Mouse (Mus musculus): ENCODE data around the gene Rfx2. TPM values are rescaled to one million over a fixed set of nuclear protein-coding genes. Genes with fewer than 3 reads are reported as not detected.

Rfx2 gene
- polyA plus RNA-seq (2012; rRNA removed; ENCODE audit: low replicate concordance): 13.1 and 38.2 TPM in 2 replicates

GRCm38 (mm10) chr17:56830411-56831110 lies at the start of gene Rfx2:
TSS of gene Rfx2 (minus strand) at chr17:56831013.

GRCm38 (mm10) chr17:56874936-56875651 lies 44.3 kb upstream of the Rfx2 start, which contains the start of gene 1700061G19Rik:
TSS of gene 1700061G19Rik (plus strand) at chr17:56875477.

GRCm38 (mm10) chr17:56874237-56874636 lies 43.4 kb upstream of the Rfx2 start, which contains the start of gene Acsbg2:
TSS of gene Acsbg2 (minus strand) at chr17:56874447.

DNA sequence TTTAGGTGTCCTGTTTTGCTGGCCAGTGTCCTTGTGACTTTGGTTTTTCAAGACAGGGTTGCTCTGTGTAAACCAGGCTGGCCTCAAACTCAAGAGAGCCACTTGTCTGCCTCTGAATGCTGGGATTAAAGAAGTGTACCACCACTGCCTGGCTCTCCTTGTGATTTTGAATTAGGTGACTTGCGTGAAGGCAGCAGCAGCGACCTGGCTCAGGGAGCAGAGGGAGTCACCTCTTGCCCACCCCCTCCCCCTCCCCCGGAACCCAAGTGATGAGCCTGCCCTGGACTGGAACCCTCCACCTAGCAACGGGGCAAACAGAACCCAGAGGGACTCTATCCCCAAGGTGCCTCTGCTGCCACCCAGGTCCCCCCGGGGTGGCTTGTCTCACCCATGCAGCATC lies 60.9 kb downstream of the Rfx2 start, which contains the start of gene Prr22:
TSS of gene Prr22 (plus strand) at position 301 of the 400 bp plus-strand sequence.

GRCm38 (mm10) chr17:56764474-56765354 lies 66.1 kb downstream of the Rfx2 start, which contains the start of gene Dus3l:
TSS of gene Dus3l (plus strand) at chr17:56764757.

DNA sequence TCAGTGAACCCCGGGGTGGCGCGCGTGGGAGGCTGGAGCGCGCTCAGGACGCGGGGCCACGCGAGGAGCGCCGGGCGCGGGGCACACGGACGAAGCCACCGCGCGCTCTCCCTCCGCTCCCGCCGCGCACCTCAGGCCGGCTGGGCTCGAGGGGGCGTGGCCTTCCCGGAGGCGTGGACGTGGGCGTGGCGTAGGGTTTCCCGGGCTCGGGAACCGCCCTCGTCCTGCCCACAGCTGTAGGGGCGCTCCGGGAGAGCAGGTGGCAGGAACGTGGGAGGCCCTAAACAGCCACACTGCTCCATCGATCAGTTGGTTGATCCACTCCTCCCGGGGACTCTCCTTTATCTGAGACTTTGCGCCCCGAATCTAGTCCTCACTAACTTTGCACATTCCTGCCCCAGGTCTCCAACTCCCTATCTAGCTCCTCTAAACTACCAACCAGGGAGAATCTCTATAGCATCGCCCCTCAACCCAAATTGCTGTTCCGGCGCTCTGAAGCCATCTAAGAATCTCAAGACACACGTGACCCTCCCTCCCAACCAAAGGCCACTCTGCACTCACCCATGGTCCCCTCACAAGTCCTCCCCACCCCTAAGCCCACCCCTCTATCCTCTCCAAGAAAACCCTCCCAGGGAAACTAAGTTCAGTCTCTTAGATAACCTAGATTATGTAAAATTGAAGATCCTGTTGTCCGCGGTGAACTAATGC lies 73.2 kb downstream of the Rfx2 start, which contains the start of gene Nrtn:
TSS of gene Nrtn (minus strand) at position 115 of the 708 bp plus-strand sequence.

Other genes with a start within 250 kb of the Rfx2 start
- 49.3 and 95.5 TPM in 2 replicates for gene Safb2, start 246.4 kb downstream of the Rfx2 start, polyA plus RNA-seq (2012; rRNA removed; ENCODE audit: low replicate concordance)
- gene Safb, start 246.2 kb downstream of the Rfx2 start, polyA plus RNA-seq (2012; rRNA removed; ENCODE audit: low replicate concordance): 47.6 and 135 TPM in 2 replicates
- gene 2410015M20Rik, start 221.2 kb downstream of the Rfx2 start, polyA plus RNA-seq (2012; rRNA removed; ENCODE audit: low replicate concordance): 212 and 312 TPM in 2 replicates
- 1,682 and 2,676 TPM in 2 replicates for gene Rpl36, start 217.6 kb downstream of the Rfx2 start, polyA plus RNA-seq (2012; rRNA removed; ENCODE audit: low replicate concordance)
- 89.6 and 94.0 TPM in 2 replicates for gene Lonp1, start 204.1 kb downstream of the Rfx2 start, polyA plus RNA-seq (2012; rRNA removed; ENCODE audit: low replicate concordance)
- 0.10 and 0.91 TPM in 2 replicates for gene Catsperd, start 202.9 kb downstream of the Rfx2 start, polyA plus RNA-seq (2012; rRNA removed; ENCODE audit: low replicate concordance)
- 65.2 and 115 TPM in 2 replicates for gene Ranbp3, start 157.7 kb downstream of the Rfx2 start, polyA plus RNA-seq (2012; rRNA removed; ENCODE audit: low replicate concordance)
- 611 and 638 TPM in 2 replicates for gene Ndufa11, start 113.2 kb downstream of the Rfx2 start, polyA plus RNA-seq (2012; rRNA removed; ENCODE audit: low replicate concordance)
- 26.0 and 39.8 TPM in 2 replicates for gene Vmac, start 113.0 kb downstream of the Rfx2 start, polyA plus RNA-seq (2012; rRNA removed; ENCODE audit: low replicate concordance)
- 2.3 and 32.0 TPM in 2 replicates for gene Nrtn, start 73.5 kb downstream of the Rfx2 start, polyA plus RNA-seq (2012; rRNA removed; ENCODE audit: low replicate concordance)
- gene Dus3l, start 66.3 kb downstream of the Rfx2 start, polyA plus RNA-seq (2012; rRNA removed; ENCODE audit: low replicate concordance): 49.9 and 90.2 TPM in 2 replicates
- 0.83 and 2.1 TPM in 2 replicates for gene Prr22, start 60.8 kb downstream of the Rfx2 start, polyA plus RNA-seq (2012; rRNA removed; ENCODE audit: low replicate concordance)
- not detected in 2 replicates for gene Acsbg2, start 43.4 kb upstream of the Rfx2 start, polyA plus RNA-seq (2012; rRNA removed; ENCODE audit: low replicate concordance)
- gene 1700061G19Rik, start 44.5 kb upstream of the Rfx2 start, polyA plus RNA-seq (2012; rRNA removed; ENCODE audit: low replicate concordance): 0.09 and 0.19 TPM in 2 replicates
- 39.4 and 72.8 TPM in 2 replicates for gene Mllt1, start 104.4 kb upstream of the Rfx2 start, polyA plus RNA-seq (2012; rRNA removed; ENCODE audit: low replicate concordance)
- gene Acer1, start 151.1 kb upstream of the Rfx2 start, polyA plus RNA-seq (2012; rRNA removed; ENCODE audit: low replicate concordance): 0.09 TPM in 1 of 2 replicates, not detected in the other
- 192 and 198 TPM in 2 replicates for gene Clpp, start 159.3 kb upstream of the Rfx2 start, polyA plus RNA-seq (2012; rRNA removed; ENCODE audit: low replicate concordance)
- 27.3 and 34.3 TPM in 2 replicates for gene Alkbh7, start 166.3 kb upstream of the Rfx2 start, polyA plus RNA-seq (2012; rRNA removed; ENCODE audit: low replicate concordance)
- gene Pspn, start 169.0 kb upstream of the Rfx2 start, polyA plus RNA-seq (2012; rRNA removed; ENCODE audit: low replicate concordance): not detected in 2 replicates
- gene Gtf2f1, start 180.3 kb upstream of the Rfx2 start, polyA plus RNA-seq (2012; rRNA removed; ENCODE audit: low replicate concordance): 22.9 and 36.9 TPM in 2 replicates
- 0.19 TPM in 1 of 2 replicates, not detected in the other for gene Gm17949, start 180.5 kb upstream of the Rfx2 start, polyA plus RNA-seq (2012; rRNA removed; ENCODE audit: low replicate concordance)
- gene Khsrp, start 200.5 kb upstream of the Rfx2 start, polyA plus RNA-seq (2012; rRNA removed; ENCODE audit: low replicate concordance): 47.4 and 97.3 TPM in 2 replicates
- 0.45 TPM in 1 of 2 replicates, not detected in the other for gene Slc25a41, start 210.6 kb upstream of the Rfx2 start, polyA plus RNA-seq (2012; rRNA removed; ENCODE audit: low replicate concordance)
- 0.86 and 20.5 TPM in 2 replicates for gene Crb3, start 228.1 kb upstream of the Rfx2 start, polyA plus RNA-seq (2012; rRNA removed; ENCODE audit: low replicate concordance)
- gene Slc25a23, start 228.8 kb upstream of the Rfx2 start, polyA plus RNA-seq (2012; rRNA removed; ENCODE audit: low replicate concordance): 95.0 and 96.1 TPM in 2 replicates
- 10.5 and 12.6 TPM in 2 replicates for gene Dennd1c, start 247.5 kb upstream of the Rfx2 start, polyA plus RNA-seq (2012; rRNA removed; ENCODE audit: low replicate concordance)

Measured in subcutaneous adipose tissue, adult 2 months (tissue).